Mouse (Mus musculus) kidney, postnatal 0 days (tissue): ENCODE measurements at regions not wholly inside any gene's neighbourhood (a gene's known extent, or its start where the extent isn't known, plus 50 kb on each side); places are given as distances from the start of the nearest gene placed in this dataset.

Source experiments
- ATAC-seq: fragments of 200-750 bp; cut with Nextera tagmentation; replicated peaks from 2 replicates; pipeline ENCODE4 v1.8.0; 2017; ENCODE audit warnings: low read depth, moderate number of reproducible peaks, moderate TSS enrichment, moderate library complexity; ENCODE audit not compliant: low FRiP score
- DNase-seq: peaks from one replicate; pipeline ENCODE4 v3.0.0-alpha.2; 2016; ENCODE audit warnings: low spot score
- H3K27ac ChIP-seq: fragments of 300-500 bp; sonication (generic); 2 replicates; pipeline ENCODE4 v1.5.1; 2014; ENCODE audit warnings: mild to moderate bottlenecking
- H3K27me3 ChIP-seq: fragments of 300-500 bp; sonication (generic); 2 replicates; pipeline ENCODE4 v1.6.1; 2014; ENCODE audit warnings: low read length, mixed read lengths; ENCODE audit not compliant: insufficient read depth
- H3K36me3 ChIP-seq: fragments of 300-500 bp; sonication (generic); 2 replicates; pipeline ENCODE4 v1.6.1; 2014; ENCODE audit warnings: low read length, mixed read lengths; ENCODE audit not compliant: insufficient read depth
- H3K4me1 ChIP-seq: fragments of 300-500 bp; sonication (generic); replicated peaks from 2 replicates; pipeline ENCODE4 v1.6.1; 2014; ENCODE audit warnings: antibody characterized with exemption, low read length, mixed read lengths; ENCODE audit not compliant: insufficient read depth
- H3K4me2 ChIP-seq: fragments of 300-500 bp; sonication (generic); 2 replicates; pipeline ENCODE4 v1.6.1; 2014; ENCODE audit warnings: mild to moderate bottlenecking, low read length, moderate library complexity, mixed read lengths
- H3K4me3 ChIP-seq: fragments of 300-500 bp; sonication (generic); replicated peaks from 2 replicates; pipeline ENCODE4 v1.5.1; 2014; ENCODE audit warnings: low read depth, low read length
- H3K9ac ChIP-seq: fragments of 300-500 bp; sonication (generic); 2 replicates; pipeline ENCODE4 v1.6.1; 2014; ENCODE audit warnings: low read depth, low read length
- H3K9me3 ChIP-seq: fragments of 300-500 bp; sonication (generic); replicated peaks from 2 replicates; pipeline ENCODE4 v1.6.1; 2016; ENCODE audit warnings: low read length, inconsistent platforms, mixed read lengths
- CTCF ChIP-seq: IDR thresholded peaks from 2 replicates; pipeline ENCODE4 v1.5.1; 2016; ENCODE audit warnings: antibody characterized with exemption, low read depth, mild to moderate bottlenecking, moderate library complexity
- WGBS: fragments of 180-500 bp; shearing (Covaris S2); extraction: QIAGEN DNeasy Blood & Tissue Kit; methylation state at CpG from one replicate; pipeline ENCODE4 v1.1.7; 2014; 5-methylcytosine and 5-hydroxymethylcytosine counted together

DNA sequence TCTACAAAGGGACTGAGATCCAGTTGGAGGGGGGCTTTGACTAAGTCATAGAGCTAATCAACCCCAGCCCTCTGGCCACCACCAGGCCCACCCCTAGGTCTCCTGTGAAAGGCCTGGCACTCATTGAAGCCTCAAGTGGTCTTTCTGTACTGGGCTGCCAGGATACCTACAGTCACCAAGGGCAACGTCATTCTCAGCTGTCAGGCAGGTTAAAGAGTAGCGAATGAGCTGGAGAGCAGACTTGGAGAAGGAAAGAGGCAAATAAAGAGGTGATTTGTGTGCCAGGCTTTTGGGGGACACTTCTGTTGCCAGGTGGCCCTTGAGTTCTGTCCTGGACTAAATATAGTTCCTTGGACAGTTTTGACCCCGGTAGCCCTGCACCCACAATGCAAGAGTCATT, 81.5 kb upstream of the Dio3 start:
- Histone ChIP-seq H3K27ac (no peak overlapping the region), H3K4me1 (no peaks in the 10 kb centered on the region), H3K9ac (no peak overlapping the region), H3K9me3 (no peaks in the 10 kb centered on the region), H3K4me3 (no peak overlapping the region), H3K27me3 (0 out of 2 replicates have a peak, but pooled peaks cover under 1% of the 10 kb centered on the region), H3K36me3 (no peaks in the 10 kb centered on the region), H3K4me2 (no peak overlapping the region)
- no peak for DNase-seq
- WGBS = 80% methylated on average over 3 of the region's 3 CpGs
- no peak for TF ChIP-seq CTCF
- ATAC-seq = no peak

DNA sequence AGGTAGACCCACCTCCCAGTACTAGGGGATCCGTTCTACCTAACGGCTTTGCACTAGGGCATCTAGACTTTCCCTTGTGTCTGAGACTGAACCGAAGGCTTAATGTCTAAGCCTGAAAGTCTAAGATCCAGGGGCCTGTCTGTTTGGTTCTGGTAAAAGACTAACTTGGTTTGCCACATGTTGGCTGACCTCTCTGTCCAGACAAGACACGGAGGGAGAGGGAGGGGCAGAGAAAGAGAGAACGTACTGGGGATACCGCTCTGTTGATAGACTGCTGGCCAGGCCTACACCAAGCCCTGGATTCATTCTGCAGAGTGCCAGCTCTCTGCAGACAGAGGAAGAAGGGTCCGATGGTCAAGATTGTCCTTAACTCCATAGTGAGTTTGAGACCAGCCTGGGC, 78.4 kb upstream of the Dio3 start:
- ATAC-seq (no peak), DNase-seq (no peak)
- H3K4me1 ChIP-seq = no peaks in the 10 kb centered on the region
- H3K36me3 ChIP-seq = no peaks in the 10 kb centered on the region
- H3K4me2 ChIP-seq = no peak overlapping the region
- no peak overlapping the region for H3K4me3 ChIP-seq
- no peaks in the 10 kb centered on the region for H3K9me3 ChIP-seq
- no peak overlapping the region for H3K27ac ChIP-seq
- H3K27me3 ChIP-seq = no peaks in the 10 kb centered on the region
- no peak overlapping the region for H3K9ac ChIP-seq
- TF ChIP-seq CTCF = no peak
- 81% methylated on average over 7 of the region's 7 CpGs for WGBS

DNA sequence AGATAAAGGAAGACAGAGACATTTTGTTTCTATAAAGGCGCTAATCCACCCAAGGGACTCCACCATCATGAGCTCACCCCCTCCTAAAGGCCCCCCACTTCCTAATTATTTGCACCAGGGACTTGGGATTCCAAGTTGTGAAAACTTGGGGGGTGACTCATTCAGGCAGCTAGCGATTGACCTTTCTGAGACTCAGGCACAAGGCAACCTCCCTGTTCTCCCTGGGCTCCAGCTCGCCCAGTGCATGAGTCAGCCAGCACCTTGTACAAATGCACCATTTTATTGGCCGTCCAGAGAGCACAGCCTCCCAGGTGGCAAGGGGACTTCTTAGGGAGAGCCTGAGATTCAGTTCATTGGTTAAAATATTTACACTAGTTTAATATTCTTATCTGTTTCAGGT, 78.0 kb upstream of the Dio3 start:
- 77% methylated on average over 4 of the region's 4 CpGs for WGBS
- ATAC-seq = no peak
- H3K27ac ChIP-seq = no peak overlapping the region

GRCm38 (mm10) chr12:110203271-110204014, 75.4 kb upstream of the Dio3 start:
- H3K4me2 ChIP-seq = no peak overlapping the region
- no peaks in the 10 kb centered on the region for H3K9me3 ChIP-seq
- no peaks in the 10 kb centered on the region for H3K36me3 ChIP-seq
- ATAC-seq = no peak
- no peak for DNase-seq
- H3K4me1 ChIP-seq = peaks cover 6% of the 10 kb centered on the region; the same call in 1 of the 2 replicates
- no peak overlapping the region for H3K9ac ChIP-seq
- TF ChIP-seq CTCF = no peak
- H3K27me3 ChIP-seq = no peaks in the 10 kb centered on the region
- 45% methylated on average over 13 of the region's 13 CpGs for WGBS
- no peak overlapping the region for H3K27ac ChIP-seq
- no peak overlapping the region for H3K4me3 ChIP-seq

More for the DNA sequence above, 78.0 kb upstream of the Dio3 start:
- Histone ChIP-seq H3K9me3 (no peaks in the 10 kb centered on the region), H3K36me3 (no peaks in the 10 kb centered on the region), H3K9ac (no peak overlapping the region), H3K27me3 (no peaks in the 10 kb centered on the region), H3K4me3 (no peak overlapping the region), H3K4me1 (no peaks in the 10 kb centered on the region), H3K4me2 (no peak overlapping the region)
- no peak for DNase-seq
- TF ChIP-seq CTCF = no peak

GRCm38 (mm10) chr12:110204246-110204989, 74.5 kb upstream of the Dio3 start:
- no peak overlapping the region for H3K9ac ChIP-seq
- H3K27me3 ChIP-seq = no peaks in the 10 kb centered on the region
- no peak for TF ChIP-seq CTCF

GRCm38 (mm10) chr12:110206271-110206670, 72.6 kb upstream of the Dio3 start:
- Histone ChIP-seq H3K4me2 (no peak overlapping the region), H3K4me3 (no peak overlapping the region), H3K4me1 (peaks cover 6% of the 10 kb centered on the region; the same call in 1 of the 2 replicates), H3K9me3 (no peaks in the 10 kb centered on the region), H3K36me3 (no peaks in the 10 kb centered on the region), H3K27ac (no peak overlapping the region), H3K27me3 (no peaks in the 10 kb centered on the region), H3K9ac (no peak overlapping the region)
- no peak for TF ChIP-seq CTCF
- ATAC-seq (no peak), DNase-seq (no peak)
- 45% methylated on average over 5 of the region's 5 CpGs for WGBS

More at GRCm38 (mm10) chr12:110204246-110204989, 74.5 kb upstream of the Dio3 start:
- no peaks in the 10 kb centered on the region for H3K9me3 ChIP-seq
- H3K4me3 ChIP-seq = no peak overlapping the region
- WGBS = 55% methylated on average over 6 of the region's 6 CpGs
- H3K4me2 ChIP-seq = no peak overlapping the region
- H3K27ac ChIP-seq = no peak overlapping the region
- peaks cover 6% of the 10 kb centered on the region; the same call in 1 of the 2 replicates for H3K4me1 ChIP-seq
- ATAC-seq (no peak), DNase-seq (no peak)
- no peaks in the 10 kb centered on the region for H3K36me3 ChIP-seq
